In the genomic region with DNA sequence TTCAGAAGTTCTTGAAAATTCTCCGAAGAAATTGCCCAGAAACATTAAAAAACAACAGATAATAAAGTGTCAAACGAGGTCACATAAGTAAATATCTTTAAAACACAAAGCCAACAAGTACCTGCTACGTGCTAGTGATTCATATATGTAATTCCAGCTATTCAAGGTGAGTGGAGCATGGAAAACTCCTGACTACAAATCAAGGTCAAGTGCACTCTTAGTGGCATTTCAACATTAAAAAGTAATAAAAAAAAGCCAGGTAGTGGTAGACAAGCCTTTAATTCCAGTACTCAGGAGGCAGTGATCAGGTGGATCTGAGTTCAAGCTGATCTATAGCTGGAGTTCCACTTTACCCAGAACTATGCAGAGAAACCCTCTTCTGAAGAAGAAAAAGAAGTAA, we compare ENCODE assay signal across 9 mouse cellular contexts. TPM values are rescaled to one million over a fixed set of nuclear protein-coding genes. Genes with fewer than 3 reads are reported as not detected.
A peak's percentile ranks its signal among the peaks of the same experiment; 100 is the strongest.
DNase-seq lines count a peak whose midpoint lies in the region; ATAC-seq and TF ChIP-seq lines count a peak whose summit lies in the region.
"Had no signal": no experiment of that assay in that cellular context is flagged by ENCODE, and none has a peak within 500 bp of the region (broad histone marks: within the 10 kb centered on the region; RNA-seq: fewer than 3 reads in every experiment).

No protein-coding gene starts in this region.

- no peaks in the 10 kb centered on the region for H3K27me3 ChIP-seq in heart, embryonic 13.5 days (replicated peaks)
- no peaks in the 10 kb centered on the region for H3K27me3 ChIP-seq in heart, embryonic 10.5 days (ENCODE audit: insufficient read depth, poor library complexity, severe bottlenecking)
- H3K27me3 ChIP-seq in lung, embryonic 16.5 days (ENCODE audit: control insufficient read depth, insufficient read depth, low read depth, low read length) = no peaks in the 10 kb centered on the region
- H3K27me3 ChIP-seq in limb, embryonic 14.5 days (ENCODE audit: control insufficient read depth, insufficient read depth, low read length) = no peaks in the 10 kb centered on the region
- H3K27me3 ChIP-seq in stomach, embryonic 14.5 days (ENCODE audit: control insufficient read depth, insufficient read depth, low read length) = no peaks in the 10 kb centered on the region

- H3K4me3 ChIP-seq in heart, embryonic 13.5 days = peak overlapping the region; percentile 75
- H3K4me3 ChIP-seq in heart, embryonic 10.5 days = no peak overlapping the region
- H3K4me3 ChIP-seq in lung, embryonic 16.5 days (ENCODE audit: low read length) = no peak overlapping the region
- no peak overlapping the region for H3K4me3 ChIP-seq in limb, embryonic 14.5 days (replicated peaks; ENCODE audit: low read length)
- H3K4me3 ChIP-seq in stomach, embryonic 14.5 days (ENCODE audit: low read depth, low read length) = 0 out of 2 replicates have a peak overlapping the region, but pooled peaks have one; percentile 56

- no peak for DNase-seq in heart, embryonic 10.5 days (ENCODE audit: low spot score)
- DNase-seq in lung, postnatal 14 days = no peak
- DNase-seq in limb, embryonic 14.5 days (ENCODE audit: low spot score) = no peak
- no peak for DNase-seq in frontal cortex, postnatal 36 days (ENCODE audit: low spot score in 2 of 2)
- DNase-seq in gastrocnemius, postnatal 36 days = no peak
- DNase-seq: cerebellum, adult 18-20 months had no signal

- 65% methylated on average over 3 of the region's 3 CpGs for WGBS in heart, embryonic 13.5 days
- WGBS in heart, embryonic 10.5 days = 70% methylated on average over 3 of the region's 3 CpGs
- WGBS in lung, embryonic 16.5 days = 60% methylated on average over 3 of the region's 3 CpGs
- WGBS in limb, embryonic 14.5 days = 72% methylated on average over 3 of the region's 3 CpGs
- 72% methylated on average over 3 of the region's 3 CpGs for WGBS in stomach, embryonic 14.5 days

- peak overlapping the region; percentile 92; the same call in 1 of the 2 replicates for H3K9ac ChIP-seq in heart, embryonic 13.5 days
- H3K9ac ChIP-seq in lung, embryonic 16.5 days (ENCODE audit: low read length) = no peak overlapping the region; the same call in 1 of the 2 replicates
- no peak overlapping the region for H3K9ac ChIP-seq in limb, embryonic 14.5 days (ENCODE audit: low read depth, low read length, severe bottlenecking)
- H3K9ac ChIP-seq in stomach, embryonic 14.5 days (replicated peaks; ENCODE audit: low read depth, low read length) = no peak overlapping the region

- no peak overlapping the region for H3K27ac ChIP-seq in heart, embryonic 13.5 days (replicated peaks)
- H3K27ac ChIP-seq in heart, embryonic 10.5 days = no peak overlapping the region
- H3K27ac ChIP-seq in lung, embryonic 16.5 days (ENCODE audit: low read length) = no peak overlapping the region
- H3K27ac ChIP-seq in limb, embryonic 14.5 days (replicated peaks; ENCODE audit: low read depth, low read length) = no peak overlapping the region
- no peak overlapping the region for H3K27ac ChIP-seq in stomach, embryonic 14.5 days (ENCODE audit: low read length)

- no peak for TF ChIP-seq POLR2A in limb, embryonic 14.5 days (IDR thresholded peaks at IDR 0.05; ENCODE audit: borderline replicate concordance, extremely low read depth, insufficient read depth, insufficient read length)

- peaks cover 27% of the 10 kb centered on the region for H3K4me1 ChIP-seq in heart, embryonic 13.5 days
- H3K4me1 ChIP-seq in heart, embryonic 10.5 days = no peaks in the 10 kb centered on the region
- H3K4me1 ChIP-seq in lung, embryonic 16.5 days (replicated peaks; ENCODE audit: control insufficient read depth, insufficient read depth, low read length) = peaks cover 20% of the 10 kb centered on the region
- H3K4me1 ChIP-seq in limb, embryonic 14.5 days (ENCODE audit: control insufficient read depth, insufficient read depth, low read length) = peaks cover 14% of the 10 kb centered on the region
- peaks cover 3% of the 10 kb centered on the region; the same call in 1 of the 2 replicates for H3K4me1 ChIP-seq in stomach, embryonic 14.5 days (ENCODE audit: control insufficient read depth, insufficient read depth, low read length)

- no peaks in the 10 kb centered on the region for H3K36me3 ChIP-seq in heart, embryonic 13.5 days
- H3K36me3 ChIP-seq in heart, embryonic 10.5 days = no peaks in the 10 kb centered on the region
- H3K36me3 ChIP-seq in lung, embryonic 16.5 days (ENCODE audit: control insufficient read depth, insufficient read depth, low read length) = no peaks in the 10 kb centered on the region
- H3K36me3 ChIP-seq in limb, embryonic 14.5 days (ENCODE audit: control insufficient read depth, insufficient read depth, low read length) = no peaks in the 10 kb centered on the region
- no peaks in the 10 kb centered on the region for H3K36me3 ChIP-seq in stomach, embryonic 14.5 days (ENCODE audit: control insufficient read depth, insufficient read depth, low read length)

- intact Hi-C loops in gastrocnemius, postnatal 36 days (cut with DNase I) = no loop called here

- ATAC-seq in heart, embryonic 13.5 days (ENCODE audit: extremely low read depth, insufficient number of reproducible peaks, low FRiP score, low TSS enrichment) = no peak
- ATAC-seq in lung, embryonic 16.5 days (ENCODE audit: low read depth) = no peak
- no peak for ATAC-seq in limb, embryonic 14.5 days (ENCODE audit: low FRiP score, low read depth)
- ATAC-seq in stomach, embryonic 14.5 days (ENCODE audit: insufficient number of reproducible peaks, insufficient read depth, low FRiP score, low read depth) = no peak

- peak overlapping the region; percentile 87 for H3K4me2 ChIP-seq in heart, embryonic 13.5 days
- H3K4me2 ChIP-seq in lung, embryonic 16.5 days (ENCODE audit: low read depth, low read length) = 0 out of 2 replicates have a peak overlapping the region, but pooled peaks have one; percentile 5
- H3K4me2 ChIP-seq in limb, embryonic 14.5 days (replicated peaks; ENCODE audit: low read depth, low read length, severe bottlenecking) = peak overlapping the region; percentile 73; the same call in 1 of the 2 replicates
- peak overlapping the region; percentile 77 for H3K4me2 ChIP-seq in stomach, embryonic 14.5 days (replicated peaks; ENCODE audit: low read depth, low read length)

- H3K9me3 ChIP-seq in heart, embryonic 13.5 days = no peaks in the 10 kb centered on the region
- H3K9me3 ChIP-seq in heart, embryonic 10.5 days = no peaks in the 10 kb centered on the region
- H3K9me3 ChIP-seq in lung, embryonic 16.5 days (ENCODE audit: control insufficient read depth, low read length) = no peaks in the 10 kb centered on the region
- no peaks in the 10 kb centered on the region for H3K9me3 ChIP-seq in limb, embryonic 14.5 days (ENCODE audit: control insufficient read depth, low read length)
- H3K9me3 ChIP-seq in stomach, embryonic 14.5 days (ENCODE audit: control insufficient read depth, low read depth, low read length) = no peaks in the 10 kb centered on the region

RNA-seq across cellular contexts. Expression of a gene that starts 0.9 kb away (rescaled TPM):
- 22.1 and 22.4 TPM in 2 replicates for polyA plus RNA-seq in heart, embryonic 13.5 days (2015; fragmentation: Nextera tagmentation; extraction: Ambion mirVana)
- polyA plus RNA-seq in heart, embryonic 10.5 days (2016; fragmentation: Nextera tagmentation; extraction: Ambion mirVana) = 18.0 and 21.9 TPM in 2 replicates
- polyA plus RNA-seq in lung, embryonic 16.5 days (2015; fragmentation: Nextera tagmentation; extraction: Ambion mirVana) = 36.9 and 38.4 TPM in 2 replicates
- 22.1 and 22.8 TPM in 2 replicates for polyA plus RNA-seq in limb, embryonic 14.5 days (2012; rRNA removed)
- polyA plus RNA-seq in limb, embryonic 14.5 days (2014; fragmentation: Nextera tagmentation; extraction: Ambion mirVana) = 45.3 and 47.3 TPM in 2 replicates
- polyA plus RNA-seq in stomach, embryonic 14.5 days (2014; fragmentation: Nextera tagmentation; extraction: Ambion mirVana) = 42.1 and 46.0 TPM in 2 replicates
- total RNA-seq in gastrocnemius, postnatal 36 days (2021) = 10 to 100 TPM; 46.5 to 50.7 TPM

RNA-seq across cellular contexts. Expression of a gene that starts 1.5 kb away (rescaled TPM):
- polyA plus RNA-seq in heart, embryonic 13.5 days (2015; fragmentation: Nextera tagmentation; extraction: Ambion mirVana) = 2.2 and 2.5 TPM in 2 replicates
- polyA plus RNA-seq in heart, embryonic 10.5 days (2016; fragmentation: Nextera tagmentation; extraction: Ambion mirVana) = 1.4 and 3.0 TPM in 2 replicates
- polyA plus RNA-seq in lung, embryonic 16.5 days (2015; fragmentation: Nextera tagmentation; extraction: Ambion mirVana) = 3.3 and 3.7 TPM in 2 replicates
- 4.6 and 4.8 TPM in 2 replicates for polyA plus RNA-seq in limb, embryonic 14.5 days (2012; rRNA removed)
- 1.3 and 1.9 TPM in 2 replicates for polyA plus RNA-seq in limb, embryonic 14.5 days (2014; fragmentation: Nextera tagmentation; extraction: Ambion mirVana)
- polyA plus RNA-seq in stomach, embryonic 14.5 days (2014; fragmentation: Nextera tagmentation; extraction: Ambion mirVana) = 1.0 and 1.5 TPM in 2 replicates
- total RNA-seq in gastrocnemius, postnatal 36 days (2021) = 10 to 100 TPM in 1 of 2 experiments, 1 to 10 TPM in 1; 9.3 to 11.6 TPM

Comparison
In these comparisons a context has a peak if more than half of its experiments do, and no peak if none do; other contexts are left out.
1. H3K4me3 ChIP-seq: peak in heart, embryonic 13.5 days (single experiment) and stomach, embryonic 14.5 days (single experiment); none in heart, embryonic 10.5 days (single experiment), lung, embryonic 16.5 days (single experiment) and limb, embryonic 14.5 days (single experiment).
2. H3K4me2 ChIP-seq: peak in every context shown above with its lines; median percentile 87 in heart, embryonic 13.5 days; 77 in stomach, embryonic 14.5 days; 73 in limb, embryonic 14.5 days; 5 in lung, embryonic 16.5 days.